Mouse (Mus musculus): ENCODE data around the gene Usp3.

Gene Usp3

DNA sequence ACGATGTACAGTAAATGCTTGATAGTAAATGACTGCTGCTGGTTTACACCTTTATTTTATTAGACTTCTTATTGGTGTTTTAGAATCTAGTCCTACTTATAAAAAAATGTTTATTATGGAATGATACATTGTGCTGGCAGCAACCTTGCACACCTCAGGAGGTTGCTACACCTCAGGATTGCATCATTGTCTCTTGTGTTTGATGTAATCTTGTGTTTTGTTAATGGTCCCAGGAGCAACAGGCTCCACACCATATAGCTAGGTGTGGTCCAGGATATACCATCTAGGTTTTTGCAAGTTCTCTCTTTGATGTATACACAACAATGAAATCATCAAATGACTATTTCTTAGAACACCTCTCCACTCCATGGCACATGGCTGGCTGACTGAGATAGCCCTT, 11.0 kb upstream of the Usp3 start:
- no peak for ATAC-seq (ENCODE audit: low TSS enrichment)

DNA sequence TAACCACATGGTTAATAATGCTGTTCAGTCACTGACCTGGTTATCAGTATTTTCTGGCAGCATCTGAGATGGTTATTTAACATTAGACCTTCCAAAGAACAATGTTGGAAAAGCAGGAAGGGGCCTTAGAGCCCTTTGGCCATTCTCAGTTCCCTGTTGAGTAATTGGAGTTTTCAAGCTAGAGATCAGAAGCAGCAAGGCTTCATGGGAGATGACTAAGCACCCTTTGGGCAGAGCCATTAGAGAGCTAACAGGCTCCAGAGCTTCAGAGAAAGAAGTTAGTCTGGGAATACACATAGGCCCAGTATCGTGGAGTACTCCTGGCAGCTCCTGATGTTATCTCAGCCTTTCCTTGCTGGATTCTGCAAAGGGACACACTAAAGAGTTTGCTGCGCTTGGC, 8.1 kb upstream of the Usp3 start:
- ATAC-seq (ENCODE audit: low TSS enrichment) = no peak

DNA sequence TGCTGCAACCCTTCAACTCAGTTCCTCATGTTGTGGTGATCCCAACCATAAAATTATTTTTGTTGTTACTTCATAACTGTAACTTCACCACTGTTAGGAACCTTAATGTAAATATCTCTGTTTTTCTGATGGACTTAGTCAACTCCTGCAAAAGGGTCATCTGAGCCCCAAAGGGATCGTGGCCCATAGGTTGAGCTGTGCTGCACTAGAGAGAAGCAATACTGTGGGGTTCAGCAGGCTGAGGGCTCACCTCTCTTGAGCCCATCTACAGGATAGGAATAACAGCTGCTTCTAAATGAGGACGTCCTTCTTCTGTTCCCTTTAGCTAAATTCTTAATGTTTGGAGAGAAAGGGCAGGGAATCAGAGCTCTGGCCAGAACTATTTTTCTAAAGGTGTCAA, 7.6 kb upstream of the Usp3 start:
- no peak for ATAC-seq (ENCODE audit: low TSS enrichment)

DNA sequence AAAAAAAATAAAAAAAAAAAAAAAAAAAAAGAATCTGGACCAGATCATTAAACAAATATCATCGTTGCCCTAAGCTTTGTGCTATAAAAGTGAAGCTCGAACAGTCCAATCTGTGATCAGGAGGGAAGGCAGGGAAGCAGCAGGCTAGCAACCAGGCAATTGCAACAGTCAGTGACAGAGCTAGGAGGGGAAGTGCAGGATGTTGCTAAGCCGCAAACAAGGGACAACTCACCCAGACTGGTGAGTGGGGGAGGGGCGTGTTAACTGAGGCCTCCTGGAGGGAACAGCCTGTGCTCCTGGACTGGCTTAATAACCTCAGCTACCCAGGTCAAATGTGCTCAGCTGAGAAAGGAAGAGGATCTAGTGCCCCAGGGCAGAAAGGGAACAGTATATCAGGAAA, 6.6 kb upstream of the Usp3 start:
- ATAC-seq (ENCODE audit: low TSS enrichment) = no peak

- no peak for ATAC-seq (ENCODE audit: low TSS enrichment)
Observed at GRCm38 (mm10) chr9:66598636-66599035, 5.7 kb upstream of the Usp3 start.

DNA sequence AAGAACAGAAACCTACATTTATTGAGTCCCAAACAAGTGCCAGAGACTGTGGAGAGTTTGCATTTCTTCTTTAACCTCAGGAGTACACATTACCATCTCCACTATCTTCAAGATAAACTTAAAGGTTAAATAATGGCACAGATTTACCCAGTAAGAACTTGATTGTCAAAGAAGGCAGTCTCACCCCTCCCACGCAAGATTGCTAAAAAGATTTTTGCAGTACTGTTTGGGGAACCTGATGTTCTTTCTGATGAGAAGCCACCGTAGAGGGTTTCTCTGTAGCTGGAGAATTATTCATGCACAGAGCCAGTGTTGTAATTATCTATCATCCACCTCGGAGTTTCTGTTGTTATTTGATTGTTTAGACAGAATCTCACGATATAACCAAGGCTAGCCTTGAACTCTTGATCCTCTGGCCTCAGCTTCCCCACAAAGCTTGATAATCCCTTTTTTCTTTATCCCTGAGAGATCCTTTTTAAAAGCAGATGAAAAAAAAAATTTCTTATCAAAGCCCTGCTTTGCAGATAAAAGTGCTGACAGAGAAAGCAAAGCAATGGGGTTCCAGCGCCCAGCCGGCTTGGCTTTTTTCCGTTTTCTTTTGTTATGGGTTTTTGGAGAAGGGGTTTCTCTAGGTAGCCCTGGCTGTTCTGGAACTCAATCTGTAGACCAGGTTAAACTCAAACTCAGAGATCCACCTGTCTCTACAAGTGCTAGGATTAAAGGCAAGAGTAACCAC, 4.7 kb upstream of the Usp3 start:
- ATAC-seq (ENCODE audit: low TSS enrichment) = no peak

- no peak for ATAC-seq (ENCODE audit: low TSS enrichment)
Observed at GRCm38 (mm10) chr9:66597076-66597475, 4.1 kb upstream of the Usp3 start.

GRCm38 (mm10) chr9:66595722-66596675, 3.1 kb upstream of the Usp3 start:
- no peak for ATAC-seq (ENCODE audit: low TSS enrichment)

DNA sequence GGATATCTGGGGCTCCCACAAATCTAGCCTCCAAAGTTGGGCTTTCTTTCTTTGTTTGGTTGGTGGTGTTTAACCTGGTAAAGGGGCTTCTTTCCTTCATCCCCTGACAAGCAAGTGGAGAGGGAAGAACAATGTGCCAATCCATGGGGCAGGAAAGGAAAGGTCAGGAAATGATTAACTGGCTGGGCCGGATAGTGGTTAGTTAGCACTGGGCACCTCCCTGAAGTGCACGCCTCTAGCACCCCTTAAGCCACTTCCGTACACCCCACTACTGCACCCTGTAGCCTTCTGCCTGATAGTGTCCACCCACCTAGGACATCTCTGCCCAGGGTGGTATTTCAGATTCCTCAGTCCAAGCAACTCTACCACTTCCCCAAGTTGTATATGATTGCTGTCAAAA, 1.1 kb upstream of the Usp3 start:
- ATAC-seq (ENCODE audit: low TSS enrichment) = no peak

- ATAC-seq (ENCODE audit: low TSS enrichment) = no peak
Observed at GRCm38 (mm10) chr9:66593613-66593969, 649 bp upstream of the Usp3 start.

GRCm38 (mm10) chr9:66591851-66592645, 894 bp downstream of the Usp3 start:
- peak; percentile 35 for ATAC-seq (ENCODE audit: low TSS enrichment)

GRCm38 (mm10) chr9:66590051-66590450, 2.9 kb downstream of the Usp3 start:
- no peak for ATAC-seq (ENCODE audit: low TSS enrichment)

DNA sequence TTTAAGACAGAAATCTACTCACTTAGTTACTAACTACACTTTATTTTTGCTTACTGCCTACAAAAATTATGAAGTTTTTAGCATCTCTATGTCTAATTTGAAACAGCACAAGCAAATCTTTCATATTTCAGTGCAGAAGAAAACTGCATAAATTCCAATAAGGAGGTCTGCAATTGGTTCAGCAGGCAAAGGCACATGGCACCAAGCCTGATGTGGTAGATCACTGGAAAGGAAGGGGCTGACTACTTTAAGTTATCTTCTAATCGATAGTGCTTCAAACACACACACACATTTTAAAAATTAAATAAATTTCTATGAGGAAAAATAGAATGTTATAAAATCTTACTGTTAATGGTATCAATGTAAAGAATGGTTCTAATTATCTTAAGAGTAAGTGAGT, 5.9 kb downstream of the Usp3 start:
- ATAC-seq (ENCODE audit: low TSS enrichment) = no peak

DNA sequence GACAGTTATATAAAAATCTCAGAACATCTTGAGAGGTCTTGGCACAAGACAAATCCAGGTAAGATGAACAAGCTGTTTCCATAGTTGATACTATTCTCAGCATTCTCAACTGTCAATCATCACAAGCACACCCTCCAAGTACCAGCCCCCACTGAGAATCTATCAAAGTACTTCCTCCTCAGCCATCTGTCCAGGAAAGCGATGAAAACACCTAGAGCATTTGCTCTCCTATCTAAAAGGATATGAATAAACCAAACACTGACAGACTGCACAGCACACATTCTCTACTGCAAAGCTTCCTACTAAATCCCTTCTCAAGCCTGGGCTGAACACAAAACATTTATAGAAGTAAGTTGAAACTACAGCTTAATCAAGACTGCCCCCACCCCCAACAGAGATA, 6.4 kb downstream of the Usp3 start:
- ATAC-seq (ENCODE audit: low TSS enrichment) = peak; percentile 60

DNA sequence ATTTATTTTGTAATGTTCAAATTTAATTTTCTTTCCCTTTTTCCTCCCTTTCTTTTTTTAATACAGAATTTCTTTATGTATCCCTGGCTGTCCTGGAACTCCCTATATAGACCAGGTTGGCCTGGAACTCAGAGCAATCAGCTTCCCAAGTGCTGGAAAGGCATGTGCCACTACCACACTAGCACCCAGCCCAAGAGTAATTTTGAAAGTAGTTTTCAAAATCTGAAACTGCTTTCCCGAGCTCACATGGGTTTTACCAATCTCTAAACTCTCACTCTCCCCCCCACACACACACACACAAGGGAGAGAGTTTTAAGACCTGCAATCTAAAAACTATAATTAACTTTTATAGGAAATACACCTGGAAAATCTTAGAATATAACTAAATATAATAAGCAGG, 7.8 kb downstream of the Usp3 start:
- ATAC-seq (ENCODE audit: low TSS enrichment) = no peak

- no peak for ATAC-seq (ENCODE audit: low TSS enrichment)
Observed at GRCm38 (mm10) chr9:66584176-66584575, 8.8 kb downstream of the Usp3 start.

- ATAC-seq (ENCODE audit: low TSS enrichment) = no peak
Observed at GRCm38 (mm10) chr9:66583244-66583643, 9.7 kb downstream of the Usp3 start.

- peak; percentile 44; the same call in 1 of the 2 replicates for ATAC-seq (ENCODE audit: low TSS enrichment)
Observed at GRCm38 (mm10) chr9:66581694-66582093, 11.2 kb downstream of the Usp3 start.

DNA sequence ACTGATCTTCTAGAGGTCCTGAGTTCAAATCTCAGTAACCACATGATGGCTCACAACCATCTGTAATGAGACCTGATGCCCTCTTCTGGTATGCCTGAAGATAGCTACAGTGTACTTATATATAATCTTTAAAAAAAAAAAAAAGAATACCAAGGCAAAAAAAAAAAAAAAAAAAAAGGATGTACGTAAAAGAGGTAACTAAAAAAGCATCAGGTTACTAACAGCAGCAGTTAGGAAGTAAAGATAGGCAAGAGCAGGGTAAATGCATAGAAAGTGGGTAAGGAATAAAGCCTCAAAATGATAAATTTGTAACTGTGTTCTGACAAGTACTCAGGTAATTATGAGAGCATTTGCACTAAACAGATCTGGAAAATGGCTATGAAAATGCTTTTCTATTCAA, 12.2 kb downstream of the Usp3 start:
- no peak for ATAC-seq (ENCODE audit: low TSS enrichment)

DNA sequence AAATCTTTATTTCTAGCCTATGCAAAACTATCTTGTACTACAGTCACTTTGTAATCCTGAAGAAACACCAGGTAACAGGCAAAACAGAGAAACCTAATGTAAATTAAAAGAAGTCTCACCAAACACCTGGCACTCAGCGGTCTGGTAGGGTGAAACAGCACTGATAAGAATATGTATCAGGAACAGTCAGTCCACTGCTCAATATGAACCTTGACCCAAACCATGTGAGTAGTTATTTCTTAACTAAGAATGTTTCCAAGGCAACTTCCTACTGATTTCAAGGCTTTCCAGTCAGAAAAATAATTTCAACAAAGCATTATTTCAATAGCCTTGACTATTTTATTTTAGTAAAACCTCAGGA, 17.1 kb downstream of the Usp3 start:
- ATAC-seq (ENCODE audit: low TSS enrichment) = no peak

DNA sequence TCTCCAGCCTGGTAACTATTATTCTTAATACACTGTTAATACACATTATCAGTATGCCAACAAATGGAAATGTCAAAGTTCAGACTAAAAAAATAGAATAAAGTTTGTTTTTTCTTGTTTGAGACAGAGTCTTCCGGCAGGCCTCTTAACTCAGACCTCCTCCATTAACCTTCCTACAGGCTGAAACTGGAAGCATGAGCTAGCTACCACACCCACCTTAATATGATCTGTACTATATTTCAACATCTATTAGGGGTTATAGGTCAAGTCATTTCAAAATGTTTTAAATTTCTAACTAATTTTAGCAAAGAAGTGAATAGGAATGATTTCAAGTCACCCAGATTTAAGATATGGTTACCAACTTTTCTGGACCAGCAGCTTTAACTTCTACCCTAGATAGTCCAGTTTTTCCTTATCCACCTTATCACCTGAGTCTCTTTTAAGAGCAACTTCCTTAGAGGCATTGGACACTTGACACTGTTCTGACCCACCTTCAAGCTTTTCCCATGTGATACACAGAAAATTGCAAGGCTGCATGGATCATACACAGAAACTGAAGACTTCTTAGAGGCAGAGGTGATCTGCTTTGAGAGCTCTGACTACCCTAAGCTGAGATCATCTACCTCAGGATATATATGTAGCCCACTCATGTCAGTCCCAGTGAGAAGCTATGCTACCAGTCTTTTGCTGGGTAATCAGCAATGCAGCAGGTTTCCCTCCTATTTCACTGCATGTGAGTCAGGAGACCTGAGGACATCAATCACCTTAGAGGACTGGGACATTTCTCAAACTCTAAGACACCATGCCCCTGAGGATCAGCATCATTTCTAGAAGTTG, 17.7 kb downstream of the Usp3 start:
- no peak for ATAC-seq (ENCODE audit: low TSS enrichment)
